Mouse (Mus musculus) right cerebral cortex, postnatal 36 days (tissue): Measurements from ENCODE around the gene Tmem260.
"Not testable (repeated sequence)": the region's sequence is repeated elsewhere in the genome, so short reads cannot be mapped to it uniquely, and the experiment has no call there.

Experiments
- DNase-seq, 2 experiments: peaks; one replicate each; pipeline ENCODE4 v3.0.0; 2022; ENCODE audit warnings: low spot score in 2 of 2, mixed read lengths in 1 of 2

Gene Tmem260

DNA sequence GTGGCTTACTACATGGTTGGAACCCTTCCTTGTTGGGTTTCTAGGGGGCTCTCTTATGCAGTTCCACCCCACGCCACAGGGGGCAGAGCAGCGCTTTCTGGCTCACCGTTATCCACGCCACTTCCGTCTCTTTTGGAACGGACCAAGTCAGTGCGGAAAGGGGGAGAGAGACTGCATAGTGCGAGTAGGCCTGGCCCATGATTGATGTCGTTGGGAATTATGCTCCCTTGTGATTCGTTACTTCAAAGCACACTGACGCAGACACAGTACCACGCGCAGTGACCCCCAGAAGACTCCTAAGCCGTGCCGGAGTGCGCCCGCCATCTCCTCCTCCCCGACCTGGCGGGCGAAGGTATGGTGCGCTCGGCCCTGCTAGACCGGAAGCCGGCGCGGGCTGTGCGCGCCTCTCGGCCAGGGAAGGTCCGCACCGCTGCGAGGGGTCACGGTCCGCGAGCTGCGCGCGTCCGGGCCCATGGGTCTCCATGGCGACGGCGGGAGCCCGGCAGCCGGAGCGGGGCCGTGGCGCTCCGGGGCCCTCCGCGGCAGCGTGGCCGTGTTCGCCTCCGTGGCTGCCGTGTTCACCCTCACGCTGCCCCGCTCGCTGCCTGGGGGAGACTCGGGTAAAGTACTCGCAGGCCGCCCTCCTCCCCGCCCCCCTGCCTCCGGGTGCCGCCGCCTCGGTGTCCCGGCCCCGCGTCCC lies at the start of gene Tmem260:
TSS of gene Tmem260 (plus strand) at position 141 of the 700 bp plus-strand sequence.
- DNase-seq, result peak; percentile 84

DNA sequence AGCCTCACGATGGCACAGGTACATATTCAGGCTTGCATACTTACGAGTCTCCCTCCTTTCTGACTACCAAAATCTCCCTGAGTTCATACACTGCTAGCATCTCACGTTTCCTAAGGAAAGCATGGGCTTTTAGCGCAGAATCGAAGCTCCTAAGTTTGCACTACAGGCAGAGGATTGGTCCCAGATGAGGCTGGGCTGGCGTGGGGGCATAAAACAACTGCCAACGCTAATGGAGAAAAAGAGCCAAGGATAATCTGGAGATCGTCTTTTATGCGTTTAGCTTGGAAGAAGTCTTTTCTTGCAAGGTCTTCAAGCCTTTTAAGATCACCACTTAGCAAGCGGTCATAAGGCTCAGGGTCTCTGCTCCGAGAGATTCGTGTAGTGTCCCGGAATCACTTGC lies 39.8 kb upstream of the Tmem260 start:
- no peak for DNase-seq

DNA sequence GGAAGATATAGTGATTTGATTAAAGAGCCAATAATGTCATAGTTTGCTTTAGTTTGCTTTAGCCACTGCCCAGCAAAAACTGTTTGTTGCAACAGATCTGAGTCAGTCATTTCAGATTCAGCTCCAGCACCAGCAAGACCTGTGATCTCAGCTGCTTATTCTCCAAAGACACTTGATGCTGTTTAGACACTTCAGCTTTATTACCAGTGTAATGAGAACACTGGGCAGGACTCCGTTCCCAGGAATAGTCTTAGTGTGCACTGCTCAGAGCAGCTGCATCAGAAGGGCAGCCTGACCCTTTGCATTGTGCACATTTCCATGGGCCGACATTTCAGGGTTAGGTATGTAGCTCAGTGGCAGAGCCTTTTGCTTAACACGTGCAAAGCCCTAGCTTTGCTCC lies 28.9 kb upstream of the Tmem260 start:
- DNase-seq, result no peak

DNA sequence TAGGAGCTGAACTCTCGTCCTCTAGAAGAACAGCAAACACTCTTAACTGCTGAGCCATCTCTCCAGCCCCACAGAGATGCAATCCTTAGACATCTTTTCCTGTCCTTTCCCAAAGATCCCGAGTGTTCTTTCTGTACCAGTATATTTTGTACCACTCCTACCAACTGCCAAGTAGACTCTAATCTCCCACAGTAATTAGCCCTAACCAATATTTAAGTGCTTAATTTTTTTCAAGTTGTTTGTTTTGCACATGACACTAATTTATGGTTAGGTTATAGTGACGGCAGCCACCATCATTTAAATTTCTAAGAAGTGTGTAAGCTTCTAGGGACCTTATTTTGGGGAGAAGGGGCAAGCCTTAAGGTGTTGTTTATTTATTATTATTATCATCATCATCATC lies 27.7 kb upstream of the Tmem260 start:
- DNase-seq, result no peak

DNA sequence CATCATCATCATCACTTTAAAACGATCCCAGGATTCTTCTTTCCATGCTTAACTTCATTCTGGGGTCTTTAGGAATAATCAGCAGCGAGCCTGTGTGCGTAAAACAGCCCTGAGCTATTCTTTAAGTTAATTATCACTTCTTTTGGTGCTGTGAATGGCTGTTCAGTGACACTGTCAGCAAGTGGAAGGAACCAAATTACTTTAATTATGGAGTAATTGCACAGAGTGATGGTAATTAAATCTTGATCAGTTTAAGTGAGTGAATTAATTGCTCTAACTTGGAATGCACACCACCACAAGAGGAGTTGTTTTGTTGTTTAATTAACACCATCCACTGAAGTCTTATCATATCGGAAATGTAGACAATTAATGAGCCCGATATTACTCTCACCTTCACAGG lies 27.3 kb upstream of the Tmem260 start:
- no peak for DNase-seq

DNA sequence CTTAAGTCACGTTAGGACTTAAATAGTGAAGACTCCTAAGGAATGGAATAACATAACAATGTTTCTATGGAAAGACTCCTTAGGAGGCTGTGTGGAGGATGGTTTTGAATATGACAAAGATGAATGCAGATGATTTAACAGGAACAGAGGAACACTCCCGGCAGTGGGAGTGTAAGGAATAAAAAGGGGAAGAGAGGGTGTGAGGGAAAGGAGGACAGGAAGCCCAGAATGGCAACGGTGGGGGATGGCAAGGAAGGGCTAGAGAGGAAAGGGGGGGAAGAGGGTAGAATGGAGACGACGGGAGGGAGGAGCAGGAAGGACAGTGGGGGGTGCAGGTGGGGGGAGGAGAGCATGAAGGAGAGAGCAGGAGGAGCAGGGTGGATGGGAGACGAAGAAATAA lies 24.4 kb upstream of the Tmem260 start:
- peak in 1 of 2 experiments; percentile 81 for DNase-seq

DNA sequence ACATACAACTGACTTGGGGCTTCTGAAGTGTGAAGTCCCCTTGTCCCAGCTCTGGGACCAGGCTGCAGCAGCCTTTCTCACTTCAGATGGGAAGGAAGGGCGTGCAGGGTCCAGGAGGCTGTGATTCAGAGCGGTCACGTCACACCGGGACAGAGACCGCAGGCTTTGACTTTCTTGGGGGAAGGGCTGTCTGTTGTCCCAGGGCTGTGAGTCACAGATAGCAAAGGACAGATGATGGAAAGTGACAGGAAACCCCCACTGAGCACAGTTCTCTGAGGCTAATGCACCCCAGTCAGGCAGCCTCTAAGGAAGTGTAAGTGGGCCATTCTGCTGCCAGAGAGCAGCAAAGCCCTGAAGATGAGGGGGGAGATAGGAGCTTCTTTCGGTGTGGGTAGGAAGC lies 23.9 kb upstream of the Tmem260 start:
- DNase-seq, result peak in 1 of 2 experiments; percentile 59

DNA sequence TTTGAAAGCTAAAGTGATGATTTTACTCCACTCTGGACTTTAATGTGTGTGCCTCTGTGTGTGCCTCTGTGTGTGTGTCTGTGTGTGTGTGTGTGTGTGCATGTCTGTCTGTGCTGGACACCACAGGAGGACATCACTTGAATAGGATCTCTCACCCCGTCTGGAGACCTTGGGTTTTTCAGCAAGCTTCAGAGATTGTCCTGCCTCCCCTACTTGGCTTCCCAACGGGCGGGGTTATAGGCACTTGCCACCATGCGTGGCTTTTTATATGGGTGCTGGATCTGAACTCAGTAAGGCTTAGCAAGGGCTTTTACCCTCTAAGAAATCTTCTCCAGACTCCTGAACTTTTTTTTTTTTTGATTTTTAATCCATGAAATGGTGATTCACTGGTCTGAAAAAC lies 23.5 kb upstream of the Tmem260 start:
- DNase-seq, result no peak

DNA sequence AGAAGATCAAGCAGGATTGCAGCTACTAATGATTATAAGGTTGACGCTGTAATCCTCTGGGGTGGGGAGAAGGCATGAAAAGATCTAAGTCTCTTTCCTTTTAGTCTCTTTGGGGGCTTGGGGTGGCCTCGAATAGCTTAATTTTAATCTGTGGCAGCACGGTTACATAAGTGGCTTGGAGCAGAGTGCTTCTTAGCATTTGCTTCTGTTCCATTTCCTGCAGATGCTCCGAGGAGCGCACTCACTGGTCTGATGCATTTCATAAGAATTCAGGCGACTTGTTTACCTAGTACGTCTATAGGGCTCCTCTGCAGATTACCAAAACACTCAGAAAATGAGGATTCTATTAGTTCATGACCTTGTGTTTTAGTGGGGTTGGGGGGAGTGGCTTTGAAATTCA lies 23.0 kb upstream of the Tmem260 start:
- peak in 1 of 2 experiments; percentile 28 for DNase-seq

DNA sequence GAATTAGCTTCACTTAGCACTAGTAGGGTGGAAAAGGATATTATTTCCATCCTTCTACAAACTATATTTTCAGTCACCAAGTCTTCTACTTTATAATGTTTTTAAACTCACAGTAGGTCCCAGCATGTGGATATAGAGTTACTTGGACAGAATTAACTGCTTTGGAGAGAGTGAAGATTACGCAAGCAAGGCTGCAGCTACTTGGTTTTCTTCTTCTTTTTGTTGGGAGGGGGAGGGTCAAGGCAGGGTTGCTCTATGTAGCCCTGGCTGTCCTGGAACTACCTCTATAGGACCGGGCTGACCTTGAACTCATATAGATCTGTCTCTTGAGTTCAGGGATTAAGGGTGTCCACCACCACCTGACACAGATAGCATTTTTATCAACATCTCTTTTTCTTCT lies 13.9 kb upstream of the Tmem260 start:
- no peak for DNase-seq

DNA sequence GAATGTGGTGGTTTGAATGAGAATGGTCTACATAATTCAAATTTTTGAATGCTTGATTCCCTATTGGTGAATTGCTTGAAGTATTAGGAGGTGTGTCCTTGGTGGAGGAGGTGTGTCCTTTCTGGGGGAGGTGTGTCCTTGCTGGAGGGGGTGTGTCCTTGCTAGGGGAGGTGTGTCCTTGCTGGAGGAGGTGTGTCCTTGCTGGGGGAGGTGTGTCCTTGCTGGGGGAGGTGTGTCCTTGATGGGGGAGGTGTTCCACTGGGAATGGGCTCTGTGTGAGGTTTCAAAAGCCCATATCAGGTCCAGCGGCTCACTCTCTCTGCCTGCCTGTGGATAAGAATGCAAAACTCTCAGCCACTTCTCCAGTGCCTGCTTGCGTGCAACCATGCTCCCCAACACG lies 2.1 kb upstream of the Tmem260 start:
- DNase-seq, result no peak

DNA sequence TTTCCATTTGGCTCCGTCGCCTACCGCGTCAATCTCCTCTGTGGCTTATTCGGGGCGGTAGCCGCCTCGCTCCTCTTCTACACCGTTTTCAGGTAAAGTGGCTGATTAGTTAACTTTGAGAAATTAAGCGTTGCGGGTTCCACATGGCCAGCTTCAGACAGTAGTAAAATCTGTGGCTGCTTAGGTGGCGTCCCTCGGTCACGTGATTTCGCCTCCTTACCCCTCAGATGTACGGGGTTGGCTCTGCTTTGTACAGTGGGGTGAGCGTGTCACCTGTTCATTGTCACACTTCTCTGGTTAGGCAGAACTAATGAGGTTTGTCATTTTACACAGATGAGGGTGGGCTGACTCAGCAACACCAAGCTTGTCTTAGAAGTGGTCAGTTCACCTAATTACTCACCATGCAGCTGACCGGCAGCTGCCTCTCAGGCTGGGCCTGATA lies 6.1 kb downstream of the Tmem260 start:
- DNase-seq, result no peak

DNA sequence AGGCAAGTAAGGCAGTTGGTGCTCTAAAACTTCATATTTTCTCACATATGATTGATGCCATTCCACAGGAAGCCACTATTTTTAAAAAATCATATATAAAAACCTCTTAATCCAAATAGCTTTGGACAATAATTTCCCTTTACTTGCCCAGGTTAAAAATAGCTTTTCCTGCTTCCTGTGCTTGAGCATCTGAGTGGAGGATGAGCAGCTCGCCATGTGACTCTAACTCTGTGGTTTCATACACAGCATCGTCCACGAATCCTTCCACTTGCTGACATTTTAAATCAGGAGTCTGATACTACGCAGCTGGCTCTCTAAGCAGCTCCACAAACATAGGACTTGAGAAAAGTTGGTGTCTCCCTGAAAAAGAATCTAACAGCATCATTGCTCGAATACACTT lies 7.5 kb downstream of the Tmem260 start:
- no peak for DNase-seq

DNA sequence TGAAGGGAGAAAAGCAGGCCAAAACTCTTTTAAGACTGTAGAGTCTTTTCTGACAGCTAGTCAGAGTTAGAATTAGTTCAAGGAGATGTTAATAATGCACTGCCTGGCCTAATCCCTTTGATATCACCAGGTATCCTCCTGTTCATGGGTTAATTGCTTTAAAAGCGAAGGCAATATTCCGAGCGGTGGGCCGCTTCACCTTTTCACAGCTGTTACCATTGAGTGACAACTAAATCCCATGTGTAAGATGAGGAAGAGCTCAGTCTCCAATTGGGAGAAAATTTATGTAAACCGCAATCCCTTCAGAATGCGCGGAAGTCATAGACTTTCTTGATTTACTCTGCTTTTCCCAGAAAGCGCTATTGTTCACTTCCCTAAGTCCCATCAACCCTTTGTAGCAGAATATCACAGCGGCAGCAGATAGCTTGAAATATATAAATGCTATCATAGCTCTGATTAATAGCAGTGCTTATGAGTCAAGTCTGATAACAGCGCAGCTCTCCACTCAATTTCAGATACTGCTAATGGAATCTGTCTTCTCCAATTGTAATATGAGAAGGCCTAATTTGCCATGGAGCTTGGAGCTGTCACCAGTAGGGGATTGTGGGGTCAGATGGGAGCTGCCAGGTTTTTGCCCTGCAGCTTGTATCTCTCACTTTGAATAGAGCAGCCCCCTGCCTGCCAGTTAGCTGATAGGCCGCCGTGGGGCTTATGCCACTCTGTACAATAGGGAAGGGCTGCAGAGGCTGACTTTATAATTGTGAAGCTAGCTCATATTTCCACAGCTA lies 10.6 kb downstream of the Tmem260 start:
- DNase-seq, result no peak

DNA sequence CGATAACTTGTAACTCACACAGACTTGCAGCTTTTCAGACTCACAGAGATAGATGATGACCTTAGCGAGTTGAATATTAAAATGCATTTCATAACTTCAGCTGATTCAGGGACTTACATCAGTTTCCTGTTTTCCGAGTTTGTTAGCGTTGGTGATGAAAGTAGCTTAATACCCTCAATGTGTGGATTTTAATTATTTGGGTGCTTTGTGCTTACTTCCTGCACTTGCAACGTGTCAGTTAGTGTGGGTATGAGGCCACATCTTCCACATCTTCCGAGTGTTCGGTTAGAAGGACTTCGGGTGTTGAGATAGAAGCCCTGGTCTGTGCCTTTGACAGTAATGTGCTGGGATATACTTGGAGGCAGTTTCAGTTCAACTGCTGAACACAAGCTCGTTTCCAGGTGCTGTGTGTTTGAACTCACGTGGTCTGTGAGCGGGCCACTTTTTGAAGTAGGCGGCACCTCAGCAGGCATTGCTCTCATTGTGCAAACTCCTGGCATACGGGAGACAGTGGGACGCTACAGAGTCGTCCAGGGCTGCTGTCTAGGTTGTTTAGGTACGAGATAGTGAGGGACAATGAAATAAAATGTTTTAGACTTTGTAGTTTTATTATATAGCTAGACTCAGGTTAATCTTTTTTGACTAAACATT lies 11.5 kb downstream of the Tmem260 start:
- no peak for DNase-seq

DNA sequence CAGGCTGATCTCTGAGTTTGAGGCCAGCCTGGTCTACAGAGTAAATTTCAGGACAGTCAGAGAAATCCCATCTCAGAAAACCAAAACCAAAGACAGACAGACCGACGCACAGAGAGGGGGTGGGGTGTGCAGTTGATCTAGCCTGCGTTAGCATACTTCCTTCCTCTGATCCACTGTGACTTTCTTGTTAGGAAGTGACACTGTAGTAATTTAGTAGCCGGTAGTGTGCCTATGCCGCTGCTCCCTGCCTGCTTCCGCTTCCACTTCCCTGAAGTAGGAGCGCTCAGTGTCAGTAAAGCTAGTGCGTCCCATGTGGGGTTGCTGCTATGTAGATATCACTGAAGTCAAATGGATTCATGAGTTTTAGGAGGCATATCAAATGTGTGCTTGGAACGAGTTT lies 13.0 kb downstream of the Tmem260 start:
- DNase-seq, result no peak

DNA sequence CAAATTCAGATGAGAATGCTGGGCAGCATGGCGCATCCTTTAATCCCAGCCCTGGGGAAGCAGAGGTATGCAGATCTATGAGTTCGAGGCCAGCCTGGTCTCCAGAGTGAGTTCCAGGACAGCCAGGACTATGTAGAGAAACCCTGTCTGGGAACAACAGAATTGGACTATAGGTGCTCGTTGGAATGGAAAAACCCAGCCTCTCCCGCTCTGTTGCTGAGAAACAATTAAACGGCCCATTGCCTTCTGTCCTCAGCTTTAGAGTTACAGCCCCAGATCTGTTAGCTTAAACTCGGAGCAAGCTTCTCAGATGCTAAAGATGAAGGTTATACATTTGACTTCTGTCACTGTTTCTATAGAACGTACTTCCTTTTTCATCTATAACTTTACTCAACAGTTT lies 22.4 kb downstream of the Tmem260 start:
- no peak for DNase-seq

DNA sequence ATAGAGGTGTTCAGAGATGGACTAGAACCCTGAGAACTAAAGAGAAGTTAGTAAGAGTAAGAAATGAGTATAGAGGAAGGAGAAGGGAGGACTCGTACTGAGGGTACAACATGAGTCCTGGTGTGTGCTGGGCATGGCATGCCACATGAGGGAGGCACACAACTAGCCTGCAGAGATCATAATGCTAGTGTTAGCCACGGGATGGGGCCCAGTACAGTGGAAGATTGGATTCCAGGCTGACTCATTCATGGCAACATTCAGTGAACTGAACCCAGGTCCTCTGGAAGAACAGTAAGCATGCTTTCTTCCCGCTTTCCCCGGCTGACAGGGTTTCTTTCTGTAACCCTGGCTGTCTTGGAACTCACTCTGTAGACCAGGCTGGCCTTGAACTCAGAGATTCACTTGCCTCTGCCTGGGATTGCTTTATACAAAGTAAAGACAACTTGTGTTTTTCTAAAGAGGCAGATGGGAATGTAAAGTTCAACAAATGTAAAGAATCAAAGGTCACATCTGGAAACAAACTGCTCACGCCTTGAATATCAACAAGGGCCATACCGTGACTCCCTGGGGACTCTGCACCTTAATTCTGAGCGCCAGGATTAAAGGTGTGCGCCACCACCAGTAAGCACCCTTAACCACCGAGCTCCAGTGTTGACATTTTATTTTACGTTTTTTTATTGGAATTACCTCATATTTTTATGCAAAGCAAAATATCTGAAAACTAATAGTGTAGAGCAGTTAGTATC lies 25.0 kb downstream of the Tmem260 start:
- no peak for DNase-seq

DNA sequence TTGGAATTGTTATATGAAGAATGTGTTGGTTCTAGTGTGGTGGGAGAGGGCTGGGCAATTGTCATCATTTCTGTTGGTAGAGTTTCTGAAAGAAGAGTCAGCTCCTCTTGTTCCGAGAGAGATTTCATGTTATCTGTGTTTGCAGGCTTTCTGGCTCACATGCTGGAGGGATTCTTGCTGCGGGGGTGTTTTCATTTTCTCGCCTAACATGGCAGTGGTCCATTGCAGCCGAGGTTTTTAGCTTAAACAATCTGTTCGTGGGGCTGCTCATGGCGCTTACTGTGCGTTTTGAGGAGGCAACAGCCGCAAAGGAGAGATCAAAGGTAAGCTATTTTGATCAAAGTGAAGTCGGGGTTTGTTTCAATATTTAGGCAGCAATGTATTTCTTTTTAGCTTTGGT lies 26.3 kb downstream of the Tmem260 start:
- peak; percentile 68 for DNase-seq

DNA sequence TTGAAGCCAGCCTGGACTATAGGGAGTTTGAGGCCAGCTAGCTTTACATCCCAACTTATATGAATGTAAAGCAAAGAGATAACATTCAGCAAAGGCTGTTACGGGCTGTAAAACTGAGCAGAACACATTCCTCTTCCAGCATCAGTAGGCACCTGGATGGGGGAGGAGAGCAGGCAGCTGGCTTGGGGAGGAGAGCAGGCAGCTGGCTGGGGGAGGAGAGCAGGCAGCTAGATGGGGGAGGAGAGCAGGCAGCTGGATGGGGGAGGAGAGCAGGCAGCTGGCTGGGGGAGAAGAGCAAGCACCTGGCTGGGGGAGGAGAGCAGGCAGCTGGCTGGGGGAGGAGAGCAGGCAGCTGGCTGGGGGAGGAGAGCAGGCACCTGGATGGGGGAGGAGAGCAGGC lies 29.4 kb downstream of the Tmem260 start:
- no peak for DNase-seq

DNA sequence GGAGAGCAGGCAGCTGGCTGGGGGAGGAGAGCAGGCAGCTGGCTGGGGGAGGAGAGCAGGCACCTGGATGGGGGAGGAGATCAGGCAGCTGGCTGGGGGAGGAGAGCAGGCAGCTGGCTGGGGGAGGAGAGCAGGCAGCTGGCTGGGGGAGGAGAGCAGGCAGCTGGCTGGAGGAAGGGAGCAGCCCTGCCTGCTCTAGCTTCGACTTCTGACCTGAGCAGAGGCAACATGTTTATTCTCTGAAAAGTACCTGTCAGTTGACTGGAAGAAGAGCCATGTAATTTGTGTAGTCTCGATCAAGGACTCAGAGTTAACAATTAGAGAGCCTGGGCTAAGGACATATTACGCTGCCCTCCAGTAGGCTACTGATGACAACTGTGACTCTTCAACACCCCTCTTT lies 29.9 kb downstream of the Tmem260 start:
- not testable (repeated sequence) for DNase-seq

DNA sequence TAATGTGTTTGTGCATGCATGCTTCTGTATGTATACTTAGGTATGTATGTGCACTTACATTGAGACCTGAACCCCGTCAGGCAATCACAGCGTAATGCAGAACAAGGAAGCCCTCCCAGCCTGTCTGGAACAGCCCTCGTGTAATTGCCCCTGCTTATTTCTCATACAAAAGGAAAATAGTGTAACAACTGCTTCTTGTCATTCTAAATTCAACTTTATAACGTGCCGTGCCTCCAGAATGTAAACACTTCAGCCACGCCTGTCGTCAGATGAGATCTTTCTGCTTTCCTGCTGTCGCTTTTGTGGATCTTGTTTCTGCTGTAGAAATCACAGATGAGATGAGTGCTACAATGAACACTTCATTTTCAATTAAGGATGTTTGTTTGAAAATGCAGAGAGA lies 30.4 kb downstream of the Tmem260 start:
- DNase-seq, result no peak
